Mouse (Mus musculus) kidney, adult 2 months (tissue): ENCODE measurements at regions not wholly inside any gene's neighbourhood (a gene's known extent, or its start where the extent isn't known, plus 50 kb on each side); places are given as distances from the start of the nearest gene placed in this dataset.
A peak's percentile ranks its signal among the peaks of the same experiment; 100 is the strongest.

Experiments used
- DNase-seq: peaks from one replicate; pipeline ENCODE4 v3.0.0; 2021
- H3K27ac ChIP-seq: fragments of 200-500 bp; 2 replicates; pipeline ENCODE4 v1.5.1; 2012; ENCODE audit warnings: low read depth, low read length, control low read depth, inconsistent platforms; ENCODE audit not compliant: insufficient read depth
- H3K27me3 ChIP-seq: fragments of 200-500 bp; replicated peaks from 2 replicates; pipeline ENCODE4 v1.6.1; 2012; ENCODE audit warnings: mild to moderate bottlenecking, moderate library complexity, low read length, inconsistent platforms; ENCODE audit not compliant: control insufficient read depth, insufficient read depth
- H3K36me3 ChIP-seq: fragments of 200-500 bp; 2 replicates; pipeline ENCODE4 v1.6.1; 2012; ENCODE audit warnings: mild to moderate bottlenecking, moderate library complexity, low read length, inconsistent platforms; ENCODE audit not compliant: control insufficient read depth, insufficient read depth
- H3K4me1 ChIP-seq: fragments of 200-500 bp; 2 replicates; pipeline ENCODE4 v1.6.1; 2011; ENCODE audit warnings: low read length; ENCODE audit not compliant: control insufficient read depth, insufficient read depth
- H3K4me3 ChIP-seq: fragments of 200-500 bp; 2 replicates; pipeline ENCODE4 v1.5.1; 2011; ENCODE audit warnings: mild to moderate bottlenecking, low read depth, low read length, control low read depth; ENCODE audit not compliant: insufficient read depth
- CTCF ChIP-seq: fragments of 200-500 bp; conservative IDR thresholded peaks from 2 replicates; pipeline ENCODE4 v1.5.1; 2011; ENCODE audit warnings: low read depth, mild to moderate bottlenecking, control low read depth, low read length, moderate library complexity, mixed read lengths; ENCODE audit not compliant: insufficient read depth, insufficient read length
- POLR2A ChIP-seq: fragments of 200-500 bp; IDR thresholded peaks from one replicate; pipeline ENCODE4 v1.6.1; 2011; ENCODE audit warnings: low read depth, low read length, control low read depth
- WGBS: fragments of 180-500 bp; shearing (Covaris S2); methylation state at CpG from one replicate; pipeline ENCODE4 v1.1.7; 2018; 5-methylcytosine and 5-hydroxymethylcytosine counted together

GRCm38 (mm10) chr9:58421702-58422392 is 51.6 kb upstream of the Tbc1d21 start:
- WGBS, result 62% methylated on average over 9 of the region's 9 CpGs
- H3K4me1 ChIP-seq, result no peaks in the 10 kb centered on the region

GRCm38 (mm10) chr9:58428795-58429194 is 58.5 kb upstream of the Tbc1d21 start:
- Histone ChIP-seq H3K4me3 (no peak overlapping the region), H3K4me1 (no peaks in the 10 kb centered on the region), H3K36me3 (no peaks in the 10 kb centered on the region), H3K27me3 (no peaks in the 10 kb centered on the region), H3K27ac (no peak overlapping the region)
- no peak for TF ChIP-seq POLR2A
- TF ChIP-seq CTCF, result no peak
- DNase-seq, result no peak
- WGBS, result 91% methylated on average over 7 of the region's 7 CpGs

More at GRCm38 (mm10) chr9:58421702-58422392, 51.6 kb upstream of the Tbc1d21 start:
- TF ChIP-seq CTCF (no peak), POLR2A (no peak)
- Histone ChIP-seq H3K27me3 (no peaks in the 10 kb centered on the region), H3K27ac (no peak overlapping the region), H3K36me3 (no peaks in the 10 kb centered on the region), H3K4me3 (no peak overlapping the region)
- DNase-seq, result no peak

- Histone ChIP-seq H3K27ac (no peak overlapping the region), H3K4me1 (no peaks in the 10 kb centered on the region), H3K4me3 (no peak overlapping the region), H3K36me3 (no peaks in the 10 kb centered on the region), H3K27me3 (no peaks in the 10 kb centered on the region)
- no peak for TF ChIP-seq POLR2A
- no peak for TF ChIP-seq CTCF
- 86% methylated on average over 4 of the region's 4 CpGs for WGBS
- DNase-seq, result peak; percentile 23
These were observed 57.6 kb upstream of the Insyn1 start for GRCm38 (mm10) chr9:58430772-58431171.

DNA sequence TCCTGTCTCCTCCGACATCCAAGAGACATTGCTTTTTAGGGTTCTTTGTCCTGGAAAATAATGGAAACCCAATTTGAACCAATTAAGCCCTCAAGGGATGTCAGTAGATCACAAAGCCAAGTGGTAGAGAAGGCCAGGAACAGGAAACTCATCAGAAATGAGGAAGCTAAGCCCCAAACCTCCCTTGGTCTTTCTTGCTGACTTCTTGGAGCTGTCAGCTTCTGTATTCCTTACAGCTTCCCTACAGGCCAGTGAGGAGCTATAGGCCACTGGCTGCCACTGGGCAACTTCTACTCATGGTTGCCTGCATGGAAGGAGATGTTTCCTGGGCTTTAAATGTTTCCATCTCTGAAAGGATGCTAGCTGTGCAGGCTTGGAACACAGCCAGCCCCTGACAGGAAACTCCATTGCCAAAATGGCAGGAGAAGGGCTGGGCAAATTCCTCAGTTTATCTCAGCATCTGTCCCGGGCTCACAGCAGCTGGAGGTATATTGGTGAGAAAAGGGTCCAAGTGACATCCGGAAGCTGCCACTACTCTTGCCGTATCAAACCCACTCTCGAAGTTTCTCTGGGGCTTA is 55.5 kb upstream of the Insyn1 start:
- no peak overlapping the region for H3K27ac ChIP-seq

DNA sequence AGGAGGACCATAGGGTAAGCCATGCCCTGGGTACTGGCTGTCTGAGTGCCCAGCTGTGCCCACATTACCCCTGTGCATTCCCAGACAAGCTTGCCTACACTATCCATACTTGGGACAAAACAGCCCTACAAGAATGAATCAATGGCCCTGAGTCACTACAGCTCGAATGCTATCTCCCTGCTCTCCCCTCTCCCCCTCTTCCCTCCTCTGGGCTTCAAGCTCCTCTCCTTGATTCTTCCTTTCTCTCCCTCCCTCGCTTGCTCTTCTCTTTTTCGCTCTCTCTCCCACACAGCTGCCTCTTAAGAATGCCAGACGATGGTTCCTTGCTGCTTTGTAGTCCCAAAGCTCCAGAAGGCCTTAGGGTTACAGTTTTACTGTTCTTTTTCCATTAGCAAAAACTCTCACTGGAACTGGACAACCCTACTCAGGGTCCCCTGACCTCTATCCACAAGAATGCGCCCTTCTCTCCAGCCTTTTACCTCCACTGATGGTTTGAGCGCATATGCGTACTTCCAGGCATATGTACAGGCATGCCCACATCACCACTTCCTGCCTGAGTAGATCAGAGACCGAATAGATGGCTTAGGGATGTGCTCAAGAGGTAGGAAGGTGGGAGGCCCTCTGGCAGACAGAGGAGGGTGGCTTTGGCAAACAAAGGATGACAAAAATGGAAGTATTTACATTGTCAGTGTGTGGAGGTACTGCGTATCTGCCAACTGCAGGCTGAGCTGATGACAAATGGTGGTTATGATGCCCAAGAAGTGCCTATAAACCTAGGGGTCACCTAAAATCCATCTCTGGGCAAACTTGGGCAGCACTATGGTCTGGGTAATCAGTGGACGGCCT is 51.9 kb upstream of the Insyn1 start:
- Histone ChIP-seq H3K27me3 (no peaks in the 10 kb centered on the region), H3K4me3 (no peak overlapping the region), H3K36me3 (no peaks in the 10 kb centered on the region), H3K27ac (no peak overlapping the region), H3K4me1 (no peaks in the 10 kb centered on the region)
- WGBS, result 84% methylated on average over 10 of the region's 10 CpGs
- TF ChIP-seq CTCF (no peak), POLR2A (no peak)
- no peak for DNase-seq

More for the DNA sequence above, 55.5 kb upstream of the Insyn1 start:
- 83% methylated on average over 5 of the region's 5 CpGs for WGBS
- Histone ChIP-seq H3K4me1 (no peaks in the 10 kb centered on the region), H3K27me3 (no peaks in the 10 kb centered on the region), H3K36me3 (no peaks in the 10 kb centered on the region), H3K4me3 (no peak overlapping the region)
- no peak for DNase-seq
- TF ChIP-seq CTCF, result no peak
- no peak for TF ChIP-seq POLR2A

GRCm38 (mm10) chr9:58437541-58437940 is 50.9 kb upstream of the Insyn1 start:
- Histone ChIP-seq H3K36me3 (no peaks in the 10 kb centered on the region), H3K27ac (no peak overlapping the region), H3K27me3 (no peaks in the 10 kb centered on the region), H3K4me3 (no peak overlapping the region), H3K4me1 (no peaks in the 10 kb centered on the region)
- TF ChIP-seq POLR2A (no peak), CTCF (no peak)
- DNase-seq, result no peak
- WGBS, result 82% methylated on average over 11 of the region's 11 CpGs
